Mouse (Mus musculus): ENCODE measurements around the gene Gucy2f. TPM values are rescaled to one million over a fixed set of nuclear protein-coding genes. Genes with fewer than 3 reads are reported as not detected.

Gucy2f gene
- polyA plus RNA-seq, 1 experiment, result not detected

- H3K27ac ChIP-seq (ENCODE audit: insufficient read depth, low read depth, low read length), result no peak overlapping the region
- H3K4me3 ChIP-seq (ENCODE audit: low read depth, low read length), result no peak overlapping the region
- no peak for TF ChIP-seq POLR2A (IDR thresholded peaks at IDR 0.05; ENCODE audit: low read depth, low read length)
- TF ChIP-seq CTCF (IDR thresholded peaks at IDR 0.05; ENCODE audit: extremely low read depth, insufficient read length, insufficient replicate concordance, low read depth, low read length), result no peak
- H3K27me3 ChIP-seq (ENCODE audit: control insufficient read depth, insufficient read depth, low read length), result no peaks in the 10 kb centered on the region
- H3K4me1 ChIP-seq (ENCODE audit: control insufficient read depth, insufficient read depth, insufficient read length, low read length), result no peaks in the 10 kb centered on the region
- H3K36me3 ChIP-seq (ENCODE audit: control insufficient read depth, insufficient read depth, low read length), result no peaks in the 10 kb centered on the region
These were observed 19.8 kb downstream of the Gucy2f start for GRCm38 (mm10) chrX:142176981-142177380.

GRCm38 (mm10) chrX:142115779-142116178 lies 81.0 kb downstream of the Gucy2f start:
- Histone ChIP-seq H3K4me3 (ENCODE audit: low read depth, low read length) (no peak overlapping the region), H3K4me1 (ENCODE audit: control insufficient read depth, insufficient read depth, insufficient read length, low read length) (no peaks in the 10 kb centered on the region), H3K27me3 (ENCODE audit: control insufficient read depth, insufficient read depth, low read length) (no peaks in the 10 kb centered on the region), H3K36me3 (ENCODE audit: control insufficient read depth, insufficient read depth, low read length) (no peaks in the 10 kb centered on the region), H3K27ac (ENCODE audit: insufficient read depth, low read depth, low read length) (no peak overlapping the region)
- no peak for TF ChIP-seq POLR2A (IDR thresholded peaks at IDR 0.05; ENCODE audit: low read depth, low read length)
- no peak for TF ChIP-seq CTCF (IDR thresholded peaks at IDR 0.05; ENCODE audit: extremely low read depth, insufficient read length, insufficient replicate concordance, low read depth, low read length)

GRCm38 (mm10) chrX:142111236-142111635 lies 85.5 kb downstream of the Gucy2f start:
- 74% methylated on average over 6 of the region's 6 CpGs for WGBS
- TF ChIP-seq POLR2A (IDR thresholded peaks at IDR 0.05; ENCODE audit: low read depth, low read length) (no peak), CTCF (IDR thresholded peaks at IDR 0.05; ENCODE audit: extremely low read depth, insufficient read length, insufficient replicate concordance, low read depth, low read length) (no peak)
- Histone ChIP-seq H3K4me1 (ENCODE audit: control insufficient read depth, insufficient read depth, insufficient read length, low read length) (no peaks in the 10 kb centered on the region), H3K27me3 (ENCODE audit: control insufficient read depth, insufficient read depth, low read length) (no peaks in the 10 kb centered on the region), H3K4me3 (ENCODE audit: low read depth, low read length) (no peak overlapping the region), H3K27ac (ENCODE audit: insufficient read depth, low read depth, low read length) (no peak overlapping the region), H3K36me3 (ENCODE audit: control insufficient read depth, insufficient read depth, low read length) (no peaks in the 10 kb centered on the region)

DNA sequence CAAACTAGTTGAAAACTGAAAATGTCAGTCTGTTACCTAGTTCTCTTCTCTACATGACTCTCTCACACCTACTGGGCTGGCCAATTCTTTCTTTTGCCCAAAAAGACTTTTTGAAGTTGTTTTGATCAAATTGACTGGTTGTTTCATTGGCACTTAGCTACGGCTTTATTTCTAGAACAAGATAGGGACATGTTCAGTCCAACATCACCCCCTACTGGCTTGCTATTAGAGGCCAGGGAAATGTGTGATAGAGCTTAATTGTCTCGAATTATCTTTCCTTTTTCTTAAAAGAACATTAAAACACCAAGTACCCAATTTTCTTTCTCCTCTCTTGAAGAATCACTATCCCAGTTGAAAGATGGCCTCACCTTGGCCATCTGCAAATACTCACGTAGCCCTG lies 99.8 kb downstream of the Gucy2f start:
- H3K27ac ChIP-seq (ENCODE audit: insufficient read depth, low read depth, low read length), result no peak overlapping the region
- H3K4me3 ChIP-seq (ENCODE audit: low read depth, low read length), result no peak overlapping the region
- no peaks in the 10 kb centered on the region for H3K27me3 ChIP-seq (ENCODE audit: control insufficient read depth, insufficient read depth, low read length)
- TF ChIP-seq CTCF (IDR thresholded peaks at IDR 0.05; ENCODE audit: extremely low read depth, insufficient read length, insufficient replicate concordance, low read depth, low read length) (no peak), POLR2A (IDR thresholded peaks at IDR 0.05; ENCODE audit: low read depth, low read length) (no peak)
- H3K4me1 ChIP-seq (ENCODE audit: control insufficient read depth, insufficient read depth, insufficient read length, low read length), result no peaks in the 10 kb centered on the region
- WGBS, result 28% methylated on average over 3 of the region's 3 CpGs
- H3K36me3 ChIP-seq (ENCODE audit: control insufficient read depth, insufficient read depth, low read length), result no peaks in the 10 kb centered on the region

GRCm38 (mm10) chrX:142095579-142095978 lies 101.2 kb downstream of the Gucy2f start:
- Histone ChIP-seq H3K4me1 (ENCODE audit: control insufficient read depth, insufficient read depth, insufficient read length, low read length) (no peaks in the 10 kb centered on the region), H3K4me3 (ENCODE audit: low read depth, low read length) (no peak overlapping the region), H3K27ac (ENCODE audit: insufficient read depth, low read depth, low read length) (no peak overlapping the region), H3K27me3 (ENCODE audit: control insufficient read depth, insufficient read depth, low read length) (no peaks in the 10 kb centered on the region), H3K36me3 (ENCODE audit: control insufficient read depth, insufficient read depth, low read length) (no peaks in the 10 kb centered on the region)
- 83% methylated on average over 5 of the region's 5 CpGs for WGBS
- TF ChIP-seq POLR2A (IDR thresholded peaks at IDR 0.05; ENCODE audit: low read depth, low read length), result no peak
- no peak for TF ChIP-seq CTCF (IDR thresholded peaks at IDR 0.05; ENCODE audit: extremely low read depth, insufficient read length, insufficient replicate concordance, low read depth, low read length)

DNA sequence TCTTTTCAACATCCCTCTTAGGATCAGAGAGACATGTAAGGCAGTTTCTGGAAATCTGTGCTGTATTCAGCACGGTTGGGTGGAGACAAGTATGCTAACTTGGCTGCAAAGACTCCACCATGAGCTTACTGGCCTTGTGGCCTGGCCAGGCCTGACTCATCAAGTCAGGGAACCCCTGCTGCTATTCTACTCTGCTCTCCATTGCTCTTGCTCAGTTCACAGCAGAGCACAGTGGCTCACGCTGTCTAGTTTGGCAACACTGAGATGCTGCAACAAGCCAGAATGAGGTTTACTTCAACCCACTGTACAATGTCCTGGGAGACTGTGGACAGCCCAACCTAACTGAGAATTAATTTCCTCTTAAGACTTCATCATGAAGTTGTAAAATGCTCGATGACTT lies 134.1 kb downstream of the Gucy2f start:
- TF ChIP-seq POLR2A (IDR thresholded peaks at IDR 0.05; ENCODE audit: low read depth, low read length) (no peak), CTCF (IDR thresholded peaks at IDR 0.05; ENCODE audit: extremely low read depth, insufficient read length, insufficient replicate concordance, low read depth, low read length) (no peak)
- no peak overlapping the region for H3K4me3 ChIP-seq (ENCODE audit: low read depth, low read length)
- H3K36me3 ChIP-seq (ENCODE audit: control insufficient read depth, insufficient read depth, low read length), result no peaks in the 10 kb centered on the region
- H3K27me3 ChIP-seq (ENCODE audit: control insufficient read depth, insufficient read depth, low read length), result no peaks in the 10 kb centered on the region
- no peaks in the 10 kb centered on the region for H3K4me1 ChIP-seq (ENCODE audit: control insufficient read depth, insufficient read depth, insufficient read length, low read length)
- H3K27ac ChIP-seq (ENCODE audit: insufficient read depth, low read depth, low read length), result no peak overlapping the region
- WGBS, result 64% methylated on average over 3 of the region's 3 CpGs

Other genes starting within 250 kb of the Gucy2f start
- gene Nxt2, start 29.8 kb upstream of the Gucy2f start, polyA plus RNA-seq (2012; rRNA removed), result 0.28 and 0.46 TPM in 2 replicates
- gene Kcne1l, start 109.4 kb upstream of the Gucy2f start, polyA plus RNA-seq (2012; rRNA removed), result 0.11 TPM in 1 of 2 replicates, not detected in the other
- gene Acsl4, start 193.6 kb upstream of the Gucy2f start, polyA plus RNA-seq (2012; rRNA removed), result 0.37 and 0.43 TPM in 2 replicates